Mouse (Mus musculus): ENCODE measurements around the gene Abcd3. TPM values are rescaled to one million over a fixed set of nuclear protein-coding genes. Genes with fewer than 3 reads are reported as not detected.
"Not testable (repeated sequence)": the region's sequence is repeated elsewhere in the genome, so short reads cannot be mapped to it uniquely, and the experiment has no call there.

Gene Abcd3
- polyA plus RNA-seq, 1 experiment from 2014 or later, result 42.2 TPM

- Histone ChIP-seq H3K27me3 (ENCODE audit: control insufficient read depth, insufficient read depth, low read length) (no peaks in the 10 kb centered on the region), H3K9ac (ENCODE audit: low read depth, low read length) (no peak overlapping the region), H3K36me3 (ENCODE audit: control insufficient read depth, insufficient read depth, low read length) (no peaks in the 10 kb centered on the region), H3K4me1 (ENCODE audit: control insufficient read depth, insufficient read depth, low read length) (peaks cover 7% of the 10 kb centered on the region), H3K9me3 (replicated peaks; ENCODE audit: control insufficient read depth, low read length) (no peaks in the 10 kb centered on the region), H3K4me2 (no peak overlapping the region), H3K4me3 (ENCODE audit: low read depth, low read length) (no peak overlapping the region), H3K27ac (ENCODE audit: low read depth, low read length) (no peak overlapping the region)
- ATAC-seq (replicated peaks; ENCODE audit: insufficient number of reproducible peaks, low FRiP score, low TSS enrichment), result no peak
- 89% methylated on average over 3 of the region's 3 CpGs for WGBS (ENCODE audit: insufficient replicate concordance)
These were observed 6.9 kb downstream of the Abcd3 start for GRCm38 (mm10) chr3:121808246-121808645.

DNA sequence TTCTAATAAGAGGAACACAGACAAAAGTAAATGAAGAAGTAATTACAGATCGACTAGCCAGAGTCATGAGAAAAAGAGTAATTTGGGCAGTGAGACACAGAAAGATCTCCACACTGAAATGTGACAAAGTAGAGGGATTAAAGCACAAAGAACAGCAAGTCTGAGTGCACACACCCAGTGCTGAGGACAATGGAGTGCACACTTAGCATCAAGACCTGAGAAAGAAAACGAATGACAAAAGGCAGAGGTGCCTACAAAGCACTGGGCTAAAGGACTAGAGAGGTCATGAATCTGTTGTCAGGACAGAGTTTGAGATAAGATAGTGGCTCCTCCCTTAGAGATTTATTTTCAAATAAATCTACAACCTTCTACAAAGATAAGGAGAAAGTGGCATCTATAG lies 20.9 kb downstream of the Abcd3 start:
- Histone ChIP-seq H3K4me3 (ENCODE audit: low read depth, low read length) (no peak overlapping the region), H3K27ac (ENCODE audit: low read depth, low read length) (no peak overlapping the region), H3K4me1 (ENCODE audit: control insufficient read depth, insufficient read depth, low read length) (no peaks in the 10 kb centered on the region), H3K27me3 (ENCODE audit: control insufficient read depth, insufficient read depth, low read length) (no peaks in the 10 kb centered on the region), H3K4me2 (no peak overlapping the region), H3K9ac (ENCODE audit: low read depth, low read length) (no peak overlapping the region), H3K36me3 (ENCODE audit: control insufficient read depth, insufficient read depth, low read length) (no peaks in the 10 kb centered on the region; the same call in 1 of the 2 replicates), H3K9me3 (replicated peaks; ENCODE audit: control insufficient read depth, low read length) (no peaks in the 10 kb centered on the region)
- 47% methylated on average over 2 of the region's 2 CpGs for WGBS (ENCODE audit: insufficient replicate concordance)
- ATAC-seq (replicated peaks; ENCODE audit: insufficient number of reproducible peaks, low FRiP score, low TSS enrichment), result no peak

GRCm38 (mm10) chr3:121792246-121792645 lies 22.9 kb downstream of the Abcd3 start:
- WGBS (ENCODE audit: insufficient replicate concordance), result 74% methylated on average over 4 of the region's 4 CpGs
- no peaks in the 10 kb centered on the region for H3K9me3 ChIP-seq (replicated peaks; ENCODE audit: control insufficient read depth, low read length)
- ATAC-seq (replicated peaks; ENCODE audit: insufficient number of reproducible peaks, low FRiP score, low TSS enrichment), result no peak

GRCm38 (mm10) chr3:121790442-121790841 lies 24.7 kb downstream of the Abcd3 start:
- no peak overlapping the region for H3K9ac ChIP-seq (ENCODE audit: low read depth, low read length)
- no peak for ATAC-seq (replicated peaks; ENCODE audit: insufficient number of reproducible peaks, low FRiP score, low TSS enrichment)
- H3K27ac ChIP-seq (ENCODE audit: low read depth, low read length), result no peak overlapping the region
- no peaks in the 10 kb centered on the region for H3K4me1 ChIP-seq (ENCODE audit: control insufficient read depth, insufficient read depth, low read length)
- H3K4me2 ChIP-seq, result no peak overlapping the region
- H3K9me3 ChIP-seq (replicated peaks; ENCODE audit: control insufficient read depth, low read length), result no peaks in the 10 kb centered on the region
- WGBS (ENCODE audit: insufficient replicate concordance), result 70% methylated on average over 5 of the region's 5 CpGs
- no peaks in the 10 kb centered on the region for H3K27me3 ChIP-seq (ENCODE audit: control insufficient read depth, insufficient read depth, low read length)
- no peaks in the 10 kb centered on the region; the same call in 1 of the 2 replicates for H3K36me3 ChIP-seq (ENCODE audit: control insufficient read depth, insufficient read depth, low read length)
- no peak overlapping the region for H3K4me3 ChIP-seq (ENCODE audit: low read depth, low read length)

More at GRCm38 (mm10) chr3:121792246-121792645, 22.9 kb downstream of the Abcd3 start:
- Histone ChIP-seq H3K4me3 (ENCODE audit: low read depth, low read length) (no peak overlapping the region), H3K4me1 (ENCODE audit: control insufficient read depth, insufficient read depth, low read length) (no peaks in the 10 kb centered on the region), H3K9ac (ENCODE audit: low read depth, low read length) (no peak overlapping the region), H3K4me2 (no peak overlapping the region), H3K27me3 (ENCODE audit: control insufficient read depth, insufficient read depth, low read length) (no peaks in the 10 kb centered on the region), H3K36me3 (ENCODE audit: control insufficient read depth, insufficient read depth, low read length) (no peaks in the 10 kb centered on the region; the same call in 1 of the 2 replicates), H3K27ac (ENCODE audit: low read depth, low read length) (no peak overlapping the region)

- Histone ChIP-seq H3K9ac (ENCODE audit: low read depth, low read length) (no peak overlapping the region), H3K36me3 (ENCODE audit: control insufficient read depth, insufficient read depth, low read length) (no peaks in the 10 kb centered on the region; the same call in 1 of the 2 replicates), H3K9me3 (replicated peaks; ENCODE audit: control insufficient read depth, low read length) (no peaks in the 10 kb centered on the region), H3K27ac (ENCODE audit: low read depth, low read length) (no peak overlapping the region), H3K27me3 (ENCODE audit: control insufficient read depth, insufficient read depth, low read length) (no peaks in the 10 kb centered on the region), H3K4me2 (no peak overlapping the region), H3K4me1 (ENCODE audit: control insufficient read depth, insufficient read depth, low read length) (no peaks in the 10 kb centered on the region), H3K4me3 (ENCODE audit: low read depth, low read length) (no peak overlapping the region)
- ATAC-seq (replicated peaks; ENCODE audit: insufficient number of reproducible peaks, low FRiP score, low TSS enrichment), result no peak
- 31% methylated on average over 5 of the region's 5 CpGs for WGBS (ENCODE audit: insufficient replicate concordance)
These were observed 25.3 kb downstream of the Abcd3 start for GRCm38 (mm10) chr3:121789790-121790189.

- no peaks in the 10 kb centered on the region for H3K9me3 ChIP-seq (replicated peaks; ENCODE audit: control insufficient read depth, low read length)
These were observed 32.1 kb downstream of the Abcd3 start for GRCm38 (mm10) chr3:121783020-121783419.

GRCm38 (mm10) chr3:121777943-121778342 lies 37.2 kb downstream of the Abcd3 start:
- 59% methylated on average over 7 of the region's 7 CpGs for WGBS (ENCODE audit: insufficient replicate concordance)
- Histone ChIP-seq H3K27me3 (ENCODE audit: control insufficient read depth, insufficient read depth, low read length) (no peaks in the 10 kb centered on the region), H3K4me2 (no peak overlapping the region), H3K4me3 (ENCODE audit: low read depth, low read length) (no peak overlapping the region), H3K9ac (ENCODE audit: low read depth, low read length) (no peak overlapping the region), H3K4me1 (ENCODE audit: control insufficient read depth, insufficient read depth, low read length) (no peaks in the 10 kb centered on the region), H3K27ac (ENCODE audit: low read depth, low read length) (no peak overlapping the region), H3K36me3 (ENCODE audit: control insufficient read depth, insufficient read depth, low read length) (no peaks in the 10 kb centered on the region; the same call in 1 of the 2 replicates), H3K9me3 (replicated peaks; ENCODE audit: control insufficient read depth, low read length) (no peaks in the 10 kb centered on the region)
- ATAC-seq (replicated peaks; ENCODE audit: insufficient number of reproducible peaks, low FRiP score, low TSS enrichment), result no peak

More at GRCm38 (mm10) chr3:121783020-121783419, 32.1 kb downstream of the Abcd3 start:
- Histone ChIP-seq H3K27ac (ENCODE audit: low read depth, low read length) (no peak overlapping the region), H3K36me3 (ENCODE audit: control insufficient read depth, insufficient read depth, low read length) (no peaks in the 10 kb centered on the region), H3K4me1 (ENCODE audit: control insufficient read depth, insufficient read depth, low read length) (no peaks in the 10 kb centered on the region), H3K27me3 (ENCODE audit: control insufficient read depth, insufficient read depth, low read length) (no peaks in the 10 kb centered on the region), H3K9ac (ENCODE audit: low read depth, low read length) (no peak overlapping the region), H3K4me3 (ENCODE audit: low read depth, low read length) (no peak overlapping the region), H3K4me2 (no peak overlapping the region)
- WGBS (ENCODE audit: insufficient replicate concordance), result 77% methylated on average over 6 of the region's 6 CpGs
- ATAC-seq (replicated peaks; ENCODE audit: insufficient number of reproducible peaks, low FRiP score, low TSS enrichment), result no peak

- not testable (repeated sequence) for H3K4me3 ChIP-seq (ENCODE audit: low read depth, low read length); H3K4me2 ChIP-seq; H3K9ac ChIP-seq (ENCODE audit: low read depth, low read length); H3K9me3 ChIP-seq (replicated peaks; ENCODE audit: control insufficient read depth, low read length); H3K4me1 ChIP-seq (ENCODE audit: control insufficient read depth, insufficient read depth, low read length); ATAC-seq (replicated peaks; ENCODE audit: insufficient number of reproducible peaks, low FRiP score, low TSS enrichment); H3K27ac ChIP-seq (ENCODE audit: low read depth, low read length); H3K27me3 ChIP-seq (ENCODE audit: control insufficient read depth, insufficient read depth, low read length); H3K36me3 ChIP-seq (ENCODE audit: control insufficient read depth, insufficient read depth, low read length)
- 89% methylated on average over 4 of the region's 4 CpGs for WGBS (ENCODE audit: insufficient replicate concordance)
These were observed 41.8 kb downstream of the Abcd3 start for GRCm38 (mm10) chr3:121773336-121773735.

DNA sequence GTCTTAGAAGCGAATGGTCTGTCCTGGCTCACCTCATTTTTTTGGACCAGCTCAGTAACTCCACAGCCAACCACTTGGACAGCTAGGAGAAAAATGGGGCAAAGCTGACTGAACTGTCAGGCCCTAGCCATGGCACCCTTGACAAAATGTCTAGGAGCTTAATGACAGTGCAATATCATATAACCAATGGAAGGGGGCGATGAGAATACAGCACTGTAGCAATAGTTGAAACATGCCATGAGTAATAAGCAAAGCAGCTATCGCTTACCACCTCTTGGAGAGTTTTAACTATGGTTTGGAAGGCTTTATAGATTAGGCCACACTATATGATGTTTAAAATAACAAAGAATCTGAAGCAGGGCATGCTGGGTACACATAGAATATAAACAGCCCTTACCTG lies 46.3 kb downstream of the Abcd3 start:
- Histone ChIP-seq H3K4me3 (ENCODE audit: low read depth, low read length) (no peak overlapping the region), H3K4me2 (no peak overlapping the region), H3K27me3 (ENCODE audit: control insufficient read depth, insufficient read depth, low read length) (no peaks in the 10 kb centered on the region), H3K4me1 (ENCODE audit: control insufficient read depth, insufficient read depth, low read length) (no peaks in the 10 kb centered on the region), H3K9me3 (replicated peaks; ENCODE audit: control insufficient read depth, low read length) (no peaks in the 10 kb centered on the region), H3K9ac (ENCODE audit: low read depth, low read length) (no peak overlapping the region), H3K27ac (ENCODE audit: low read depth, low read length) (no peak overlapping the region), H3K36me3 (ENCODE audit: control insufficient read depth, insufficient read depth, low read length) (peaks cover 12% of the 10 kb centered on the region)
- ATAC-seq (replicated peaks; ENCODE audit: insufficient number of reproducible peaks, low FRiP score, low TSS enrichment), result no peak
- WGBS (ENCODE audit: insufficient replicate concordance), result 90% methylated on average over 3 of the region's 3 CpGs

Measured in heart, embryonic 11.5 days (tissue).